Mouse (Mus musculus) limb, embryonic 13.5 days (tissue): Measurements from ENCODE around the gene Nrbf2. TPM values are rescaled to one million over a fixed set of nuclear protein-coding genes. Genes with fewer than 3 reads are reported as not detected.

ENCODE experiments used
- ATAC-seq: fragments of 200-750 bp; cut with Nextera tagmentation; 2 replicates; pipeline ENCODE4 v1.8.0; 2017; ENCODE audit warnings: low read depth, moderate number of reproducible peaks, moderate TSS enrichment; ENCODE audit not compliant: low FRiP score
- H3K27ac ChIP-seq: fragments of 300-500 bp; sonication (generic); 2 replicates; pipeline ENCODE4 v1.5.1; 2015; ENCODE audit warnings: inconsistent platforms, mild to moderate bottlenecking, moderate library complexity
- H3K27me3 ChIP-seq: fragments of 300-500 bp; sonication (generic); 2 replicates; pipeline ENCODE4 v1.6.1; 2015; ENCODE audit warnings: mild to moderate bottlenecking, inconsistent platforms
- H3K36me3 ChIP-seq: fragments of 300-500 bp; sonication (generic); 2 replicates; pipeline ENCODE4 v1.6.1; 2015; ENCODE audit warnings: inconsistent platforms, mild to moderate bottlenecking, moderate library complexity
- H3K4me1 ChIP-seq: fragments of 300-500 bp; sonication (generic); 2 replicates; pipeline ENCODE4 v1.6.1; 2015; ENCODE audit warnings: inconsistent platforms
- H3K4me2 ChIP-seq: fragments of 300-500 bp; sonication (generic); replicated peaks from 2 replicates; pipeline ENCODE4 v1.6.1; 2015; ENCODE audit warnings: inconsistent platforms, mild to moderate bottlenecking, moderate library complexity
- H3K4me3 ChIP-seq: fragments of 300-500 bp; sonication (generic); 2 replicates; pipeline ENCODE4 v1.5.1; 2015; ENCODE audit warnings: moderate library complexity, mild to moderate bottlenecking, inconsistent platforms
- H3K9ac ChIP-seq: fragments of 300-500 bp; sonication (generic); 2 replicates; pipeline ENCODE4 v1.6.1; 2015; ENCODE audit warnings: mild to moderate bottlenecking, inconsistent platforms
- H3K9me3 ChIP-seq: fragments of 300-500 bp; sonication (generic); 2 replicates; pipeline ENCODE4 v1.6.1; 2016; ENCODE audit warnings: inconsistent platforms
- WGBS: fragments of 180-500 bp; shearing (Covaris S2); methylation state at CpG from one replicate; pipeline ENCODE4 v1.1.7; 2015; 5-methylcytosine and 5-hydroxymethylcytosine counted together
- polyA plus RNA-seq: library from polyadenylated mRNA; unstranded; fragments of >200 nt; fragmentation: Nextera tagmentation; extraction: Ambion mirVana; gene quantifications from 2 replicates; pipeline ENCODE4 v1.2.1, GENCODE M21; 2015

Nrbf2 gene
- polyA plus RNA-seq, 1 experiment from 2014 or later: 42.2 TPM

- Histone ChIP-seq H3K4me3 (no peak overlapping the region), H3K9ac (no peak overlapping the region), H3K9me3 (no peaks in the 10 kb centered on the region), H3K27ac (no peak overlapping the region), H3K36me3 (no peaks in the 10 kb centered on the region), H3K27me3 (no peaks in the 10 kb centered on the region), H3K4me1 (peaks cover 17% of the 10 kb centered on the region), H3K4me2 (no peak overlapping the region)
- no peak for ATAC-seq
- WGBS: 66% methylated on average over 3 of the region's 3 CpGs
Observed at GRCm38 (mm10) chr10:67287877-67288276, 2.8 kb upstream of the Nrbf2 start.

GRCm38 (mm10) chr10:67284761-67285175, 337 bp downstream of the Nrbf2 start:
- peak overlapping the region; percentile 52; the same call in 1 of the 2 replicates for H3K27ac ChIP-seq
- H3K27me3 ChIP-seq: no peaks in the 10 kb centered on the region
- H3K4me1 ChIP-seq: peaks cover 25% of the 10 kb centered on the region
- under 1% methylated on average over 36 of the region's 41 CpGs for WGBS
- peak; percentile 42 for ATAC-seq
- no peaks in the 10 kb centered on the region for H3K36me3 ChIP-seq
- H3K9me3 ChIP-seq: no peaks in the 10 kb centered on the region
- peak overlapping the region; percentile 96 for H3K9ac ChIP-seq
- H3K4me2 ChIP-seq: peak overlapping the region; percentile 87
- H3K4me3 ChIP-seq: peak overlapping the region; percentile 93

- under 1% methylated on average over 10 of the region's 10 CpGs for WGBS
- Histone ChIP-seq H3K9ac (peak overlapping the region; percentile 96), H3K4me2 (peak overlapping the region; percentile 87), H3K4me1 (peaks cover 25% of the 10 kb centered on the region), H3K4me3 (peak overlapping the region; percentile 93), H3K27me3 (no peaks in the 10 kb centered on the region), H3K9me3 (no peaks in the 10 kb centered on the region), H3K27ac (peak overlapping the region; percentile 52; the same call in 1 of the 2 replicates), H3K36me3 (no peaks in the 10 kb centered on the region)
- ATAC-seq: no peak
Observed at GRCm38 (mm10) chr10:67284311-67284710, 794 bp downstream of the Nrbf2 start.

- H3K9ac ChIP-seq: peak overlapping the region; percentile 96
- no peak overlapping the region for H3K27ac ChIP-seq
- 81% methylated on average over 9 of the region's 9 CpGs for WGBS
Observed at GRCm38 (mm10) chr10:67283516-67283915, 1.6 kb downstream of the Nrbf2 start.

GRCm38 (mm10) chr10:67282531-67282930, 2.6 kb downstream of the Nrbf2 start:
- no peak overlapping the region for H3K9ac ChIP-seq
- no peak overlapping the region for H3K4me3 ChIP-seq
- ATAC-seq: no peak
- WGBS: 47% methylated on average over 2 of the region's 2 CpGs
- no peak overlapping the region; the same call in 1 of the 2 replicates for H3K4me2 ChIP-seq
- H3K27ac ChIP-seq: no peak overlapping the region
- H3K9me3 ChIP-seq: no peaks in the 10 kb centered on the region
- H3K36me3 ChIP-seq: no peaks in the 10 kb centered on the region
- no peaks in the 10 kb centered on the region for H3K27me3 ChIP-seq
- H3K4me1 ChIP-seq: peaks cover 25% of the 10 kb centered on the region

More at GRCm38 (mm10) chr10:67283516-67283915, 1.6 kb downstream of the Nrbf2 start:
- H3K27me3 ChIP-seq: no peaks in the 10 kb centered on the region
- no peak for ATAC-seq
- no peaks in the 10 kb centered on the region for H3K36me3 ChIP-seq
- no peaks in the 10 kb centered on the region for H3K9me3 ChIP-seq
- H3K4me3 ChIP-seq: peak overlapping the region; percentile 93
- peaks cover 25% of the 10 kb centered on the region for H3K4me1 ChIP-seq
- peak overlapping the region; percentile 87 for H3K4me2 ChIP-seq

GRCm38 (mm10) chr10:67281852-67282251, 3.3 kb downstream of the Nrbf2 start:
- 80% methylated on average over 8 of the region's 8 CpGs for WGBS
- Histone ChIP-seq H3K9ac (no peak overlapping the region), H3K27ac (no peak overlapping the region), H3K4me2 (no peak overlapping the region), H3K4me1 (peaks cover 25% of the 10 kb centered on the region), H3K36me3 (no peaks in the 10 kb centered on the region), H3K27me3 (no peaks in the 10 kb centered on the region), H3K9me3 (no peaks in the 10 kb centered on the region), H3K4me3 (no peak overlapping the region)
- ATAC-seq: no peak

GRCm38 (mm10) chr10:67275916-67276315, 9.2 kb downstream of the Nrbf2 start:
- Histone ChIP-seq H3K27ac (no peak overlapping the region), H3K4me2 (no peak overlapping the region), H3K36me3 (peaks cover 38% of the 10 kb centered on the region), H3K9ac (no peak overlapping the region), H3K9me3 (no peaks in the 10 kb centered on the region), H3K27me3 (no peaks in the 10 kb centered on the region), H3K4me1 (no peaks in the 10 kb centered on the region), H3K4me3 (no peak overlapping the region)
- no peak for ATAC-seq

- no peaks in the 10 kb centered on the region for H3K27me3 ChIP-seq
- ATAC-seq: no peak; the same call in 1 of the 2 replicates
Observed at GRCm38 (mm10) chr10:67264852-67265251, 20.3 kb downstream of the Nrbf2 start.

GRCm38 (mm10) chr10:67253115-67253514, 32.0 kb downstream of the Nrbf2 start:
- ATAC-seq: no peak
- peaks cover 74% of the 10 kb centered on the region for H3K36me3 ChIP-seq
- no peaks in the 10 kb centered on the region for H3K27me3 ChIP-seq

More at GRCm38 (mm10) chr10:67264852-67265251, 20.3 kb downstream of the Nrbf2 start:
- H3K9ac ChIP-seq: no peak overlapping the region
- peaks cover 40% of the 10 kb centered on the region for H3K36me3 ChIP-seq
- H3K9me3 ChIP-seq: 0 out of 2 replicates have a peak, but pooled peaks cover 6% of the 10 kb centered on the region
- no peak overlapping the region for H3K4me2 ChIP-seq
- 55% methylated on average over 1 of the region's 1 CpGs for WGBS
- no peak overlapping the region for H3K27ac ChIP-seq
- no peak overlapping the region for H3K4me3 ChIP-seq
- no peaks in the 10 kb centered on the region for H3K4me1 ChIP-seq

GRCm38 (mm10) chr10:67252353-67252752, 32.8 kb downstream of the Nrbf2 start:
- no peak overlapping the region for H3K27ac ChIP-seq
- peaks cover 74% of the 10 kb centered on the region for H3K36me3 ChIP-seq
- ATAC-seq: no peak
- no peak overlapping the region for H3K9ac ChIP-seq
- no peaks in the 10 kb centered on the region for H3K4me1 ChIP-seq
- 63% methylated on average over 5 of the region's 5 CpGs for WGBS
- H3K9me3 ChIP-seq: no peaks in the 10 kb centered on the region
- H3K4me2 ChIP-seq: no peak overlapping the region
- no peaks in the 10 kb centered on the region for H3K27me3 ChIP-seq
- no peak overlapping the region for H3K4me3 ChIP-seq

More at GRCm38 (mm10) chr10:67253115-67253514, 32.0 kb downstream of the Nrbf2 start:
- WGBS: 96% methylated on average over 1 of the region's 1 CpGs
- H3K27ac ChIP-seq: no peak overlapping the region
- no peak overlapping the region for H3K9ac ChIP-seq
- H3K4me1 ChIP-seq: no peaks in the 10 kb centered on the region
- H3K4me3 ChIP-seq: no peak overlapping the region
- no peak overlapping the region for H3K4me2 ChIP-seq
- no peaks in the 10 kb centered on the region for H3K9me3 ChIP-seq

GRCm38 (mm10) chr10:67250846-67251245, 34.3 kb downstream of the Nrbf2 start:
- Histone ChIP-seq H3K36me3 (peaks cover 77% of the 10 kb centered on the region), H3K9me3 (0 out of 2 replicates have a peak, but pooled peaks cover 2% of the 10 kb centered on the region), H3K4me2 (no peak overlapping the region), H3K9ac (no peak overlapping the region), H3K4me1 (no peaks in the 10 kb centered on the region), H3K27ac (no peak overlapping the region), H3K27me3 (no peaks in the 10 kb centered on the region), H3K4me3 (no peak overlapping the region)
- 95% methylated on average over 6 of the region's 6 CpGs for WGBS
- ATAC-seq: no peak

- Histone ChIP-seq H3K4me3 (no peak overlapping the region), H3K36me3 (peaks cover 79% of the 10 kb centered on the region), H3K27me3 (no peaks in the 10 kb centered on the region), H3K27ac (no peak overlapping the region), H3K9ac (no peak overlapping the region), H3K4me2 (no peak overlapping the region), H3K9me3 (0 out of 2 replicates have a peak, but pooled peaks cover 2% of the 10 kb centered on the region), H3K4me1 (no peaks in the 10 kb centered on the region)
- ATAC-seq: no peak
- 87% methylated on average over 2 of the region's 2 CpGs for WGBS
Observed at GRCm38 (mm10) chr10:67249486-67249885, 35.6 kb downstream of the Nrbf2 start.

- Histone ChIP-seq H3K36me3 (peaks cover 80% of the 10 kb centered on the region), H3K27ac (no peak overlapping the region)
- no peak for ATAC-seq
Observed at GRCm38 (mm10) chr10:67247145-67247544, 38.0 kb downstream of the Nrbf2 start.

More at GRCm38 (mm10) chr10:67247145-67247544, 38.0 kb downstream of the Nrbf2 start:
- Histone ChIP-seq H3K9ac (no peak overlapping the region), H3K9me3 (0 out of 2 replicates have a peak, but pooled peaks cover 2% of the 10 kb centered on the region), H3K4me1 (no peaks in the 10 kb centered on the region), H3K4me3 (no peak overlapping the region), H3K4me2 (no peak overlapping the region), H3K27me3 (no peaks in the 10 kb centered on the region)
- 90% methylated on average over 4 of the region's 4 CpGs for WGBS
